Mouse (Mus musculus): Measurements from ENCODE around the gene Rcn1.

DNA sequence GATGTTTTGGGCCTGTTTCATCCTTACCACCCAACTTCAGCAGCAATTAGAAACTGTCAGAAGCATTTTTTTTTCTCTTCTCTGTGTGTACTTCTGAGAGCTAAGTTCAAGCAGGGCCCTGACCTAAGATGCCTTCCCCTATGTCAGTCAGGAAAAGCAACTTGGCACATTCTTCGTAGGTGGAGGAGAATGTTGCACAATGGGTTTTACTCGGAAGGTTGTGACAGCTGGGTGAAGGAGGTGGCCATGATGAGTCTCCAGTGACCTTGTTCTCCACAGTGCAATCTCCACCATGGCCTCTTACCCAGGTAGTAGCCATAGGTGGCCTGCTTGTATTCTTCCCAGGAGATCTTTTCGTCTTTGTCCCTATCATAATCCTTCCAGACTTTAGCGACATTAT, 4.7 kb downstream of the Rcn1 start:
- TF ChIP-seq POLR2A (IDR thresholded peaks at IDR 0.05; ENCODE audit: low read depth, low read length) = no peak
- no peak for TF ChIP-seq CTCF (IDR thresholded peaks at IDR 0.05; ENCODE audit: borderline replicate concordance, insufficient read depth, low read length)
